ENCODE assay signal across 16 mouse cellular contexts in the genomic region with DNA sequence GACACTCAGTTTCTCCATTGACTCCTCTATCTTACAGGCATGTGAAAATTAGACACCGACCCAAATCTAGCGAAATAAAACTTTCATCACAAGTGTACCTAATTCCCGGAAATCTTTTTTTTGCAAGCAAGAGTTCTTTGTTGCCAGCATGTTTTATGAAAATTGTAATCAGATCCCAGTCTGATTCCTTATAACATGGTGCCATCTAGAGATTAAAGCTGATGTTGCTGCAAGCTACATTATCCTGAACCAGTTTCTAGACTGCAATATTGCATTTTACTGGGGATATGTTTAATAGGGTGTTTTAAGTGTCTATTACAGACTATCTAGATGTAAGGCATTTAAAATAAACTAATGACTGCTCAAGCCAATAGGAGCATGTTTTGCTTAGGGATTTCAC.
A peak's percentile ranks its signal among the peaks of the same experiment; 100 is the strongest.
DNase-seq lines count a peak whose midpoint lies in the region; ATAC-seq and TF ChIP-seq lines count a peak whose summit lies in the region.
"Had no signal": no experiment of that assay in that cellular context is flagged by ENCODE, and none has a peak within 500 bp of the region (broad histone marks: within the 10 kb centered on the region; RNA-seq: fewer than 3 reads in every experiment).

No protein-coding gene starts in this region.

- no peaks in the 10 kb centered on the region for H3K36me3 ChIP-seq in CH12.LX (replicated peaks in 1 of 2; ENCODE audit: control insufficient read depth in 1 of 2, insufficient read depth in 1 of 2, low read length in 1 of 2)
- H3K36me3 ChIP-seq: heart, embryonic 13.5 days; intestine, embryonic 15.5 days had no signal

- no peak overlapping the region for H3K4me2 ChIP-seq in CH12.LX (ENCODE audit: insufficient read depth, low read depth, poor library complexity, severe bottlenecking)
- H3K4me2 ChIP-seq: heart, embryonic 13.5 days; intestine, embryonic 15.5 days had no signal

- H3K4me3 ChIP-seq in CH12.LX (replicated peaks in 1 of 3; ENCODE audit: low read depth in 2 of 3, low read length in 2 of 3, poor library complexity in 1 of 3) = no peak overlapping the region
- H3K4me3 ChIP-seq: erythroblast, embryonic 14.5 days; heart, embryonic 13.5 days; intestine, embryonic 15.5 days had no signal

- no peak for TF ChIP-seq POLR2A in CH12.LX (IDR thresholded peaks at IDR 0.05; ENCODE audit: low read depth, low read length)

- no peaks in the 10 kb centered on the region for H3K79me2 ChIP-seq in CH12.LX (replicated peaks; ENCODE audit: control insufficient read depth, extremely low read depth, insufficient read depth, poor library complexity, severe bottlenecking)

- no peak overlapping the region for H3K27ac ChIP-seq in CH12.LX (ENCODE audit: insufficient read depth, low read depth)
- H3K27ac ChIP-seq: heart, embryonic 13.5 days; intestine, embryonic 15.5 days had no signal

- intact Hi-C loops in heart, postnatal 14 days (cut with DNase I) = loop anchor here (2.0 kb wide), 1 partner anchor 126 kb away; no protein-coding TSS in a partner anchor

- no peaks in the 10 kb centered on the region for H3K9me3 ChIP-seq in CH12.LX (replicated peaks; ENCODE audit: low read length)
- H3K9me3 ChIP-seq: heart, embryonic 13.5 days; intestine, embryonic 15.5 days had no signal

- in situ Hi-C loops in CH12.LX (cut with MboI; ENCODE audit: low pct_ligation_motif_present, low pct_unique_long_range_greater_than_20kb, low sequenced_read_pairs) = no loop called here

- no peaks in the 10 kb centered on the region; a peak in 2 of 4 replicates for H3K4me1 ChIP-seq in CH12.LX (ENCODE audit: control insufficient read depth in 1 of 2, insufficient read depth in 2 of 2)
- H3K4me1 ChIP-seq: heart, embryonic 13.5 days; intestine, embryonic 15.5 days had no signal

- ATAC-seq in frontal cortex, adult (ENCODE audit: low TSS enrichment) = peak; percentile 64; the same call in 1 of the 2 replicates
- ATAC-seq: intestine, embryonic 15.5 days; Patski had no signal

- no peak overlapping the region for H3K9ac ChIP-seq in CH12.LX (ENCODE audit: insufficient read depth, low read depth)
- H3K9ac ChIP-seq: heart, embryonic 13.5 days; intestine, embryonic 15.5 days had no signal

- dilution Hi-C loops in CH12.LX (cut with MboI; ENCODE audit: extremely low pct_ligation_motif_present, extremely low pct_unique_long_range_greater_than_20kb, low sequenced_read_pairs) = no loop called here

- DNase-seq in frontal cortex, postnatal 25 days (ENCODE audit: low spot score in 2 of 2) = no peak
- peak; percentile 4 for DNase-seq in left cerebral cortex, adult 11 months (ENCODE audit: low spot score)
- DNase-seq in left cerebral cortex, adult 8-10 months (ENCODE audit: low spot score in 2 of 2) = no peak
- no peak for DNase-seq in CH12.LX (ENCODE audit: extremely low read depth)
- peak; percentile 30 for DNase-seq in embryo, embryonic 11 days
- no peak for DNase-seq in testis, postnatal 14 days (ENCODE audit: low spot score)
- no peak for DNase-seq in heart, postnatal 14 days
- DNase-seq: cerebellum, postnatal 14 days; gastrocnemius, postnatal 14 days; kidney, postnatal 4 days; lung, adult 2 months had no signal

- no peaks in the 10 kb centered on the region for H3K27me3 ChIP-seq in CH12.LX (replicated peaks)
- H3K27me3 ChIP-seq: heart, embryonic 13.5 days; intestine, embryonic 15.5 days; Patski had no signal

- TF ChIP-seq CTCF in CH12.LX (conservative IDR thresholded peaks at IDR 0.05 in 1 of 2, IDR thresholded peaks at IDR 0.05 in 1 of 2; ENCODE audit: low read depth in 2 of 2, low read length in 2 of 2) = peak in 1 of 2 experiments; percentile 42; a peak in 2 of 4 replicates

- peak; percentile 48 for TF ChIP-seq RAD21 in CH12.LX (IDR thresholded peaks at IDR 0.05; ENCODE audit: low read depth, low read length)

- TF ChIP-seq EP300 in CH12.LX (IDR thresholded peaks at IDR 0.05; ENCODE audit: low read length) = no peak

TF ChIP-seq in CH12.LX, 34 proteins besides CTCF, POLR2A, EP300 and RAD21:
- TF ChIP-seq IRF4 (IDR thresholded peaks at IDR 0.05; ENCODE audit: low read depth, low read length) = no peak
- TF ChIP-seq ZKSCAN1 (IDR thresholded peaks at IDR 0.05; ENCODE audit: borderline replicate concordance, low read depth, low read length) = no peak
- no peak for TF ChIP-seq GABPA (IDR thresholded peaks at IDR 0.05; ENCODE audit: insufficient replicate concordance, low read depth, low read length)
- no peak for TF ChIP-seq ZNF384 (IDR thresholded peaks at IDR 0.05; ENCODE audit: low read depth, low read length)
- no peak for TF ChIP-seq ZC3H11A (IDR thresholded peaks at IDR 0.05; ENCODE audit: low read depth, low read length)
- no peak for TF ChIP-seq UBTF (IDR thresholded peaks at IDR 0.05; ENCODE audit: low read depth, low read length)
- no peak for TF ChIP-seq CHD1 (IDR thresholded peaks at IDR 0.05; ENCODE audit: low read depth, low read length)
- no peak for TF ChIP-seq KAT2A (IDR thresholded peaks at IDR 0.05; ENCODE audit: insufficient replicate concordance, low read length)
- no peak for TF ChIP-seq ZMIZ1 (IDR thresholded peaks at IDR 0.05; ENCODE audit: low read depth, low read length)
- no peak for TF ChIP-seq MAX (IDR thresholded peaks at IDR 0.05; ENCODE audit: low read length)
- no peak for TF ChIP-seq TBP (conservative IDR thresholded peaks at IDR 0.05; ENCODE audit: low read depth, low read length)
- TF ChIP-seq NELFE (IDR thresholded peaks at IDR 0.05; ENCODE audit: low read depth, low read length) = no peak
- TF ChIP-seq NRF1 (IDR thresholded peaks at IDR 0.05; ENCODE audit: low read depth, low read length) = no peak
- no peak for TF ChIP-seq SIN3A (IDR thresholded peaks at IDR 0.05; ENCODE audit: low read length)
- TF ChIP-seq ELF1 (IDR thresholded peaks at IDR 0.05; ENCODE audit: low read depth, low read length) = no peak
- no peak for TF ChIP-seq E2F4 (IDR thresholded peaks at IDR 0.05; ENCODE audit: insufficient replicate concordance, low read depth, low read length)
- no peak for TF ChIP-seq PAX5 (IDR thresholded peaks at IDR 0.05; ENCODE audit: low read length)

Comparison
In these comparisons a context has a peak if more than half of its experiments do, and no peak if none do; other contexts are left out.
1. DNase-seq: peak in left cerebral cortex, adult 11 months (single experiment) and embryo, embryonic 11 days (single experiment); none in frontal cortex, postnatal 25 days (0 of 2), left cerebral cortex, adult 8-10 months (0 of 2), CH12.LX (single experiment), testis, postnatal 14 days (single experiment) and heart, postnatal 14 days (0 of 2).